Mouse (Mus musculus) ES-E14 (cell line): ENCODE measurements at regions not wholly inside any gene's neighbourhood (a gene's known extent, or its start where the extent isn't known, plus 50 kb on each side); places are given as distances from the start of the nearest gene placed in this dataset.

Source experiments
- CHD2 ChIP-seq: IDR thresholded peaks from 2 replicates; pipeline ENCODE4 v1.6.1; 2014; ENCODE audit warnings: mild to moderate bottlenecking, low read depth, low read length, inconsistent platforms
- HCFC1 ChIP-seq: IDR thresholded peaks from 2 replicates; pipeline ENCODE4 v1.6.1; 2012; ENCODE audit warnings: low read length, inconsistent platforms, borderline replicate concordance; ENCODE audit not compliant: insufficient read depth
- MAFK ChIP-seq: IDR thresholded peaks from 2 replicates; pipeline ENCODE4 v1.6.1; 2014; ENCODE audit warnings: mild to moderate bottlenecking, low read depth, low read length, inconsistent platforms; ENCODE audit not compliant: insufficient read depth
- ZC3H11A ChIP-seq: IDR thresholded peaks from 2 replicates; pipeline ENCODE4 v1.6.1; 2012; ENCODE audit warnings: low read depth, mild to moderate bottlenecking, inconsistent platforms, low read length, borderline replicate concordance
- ZNF384 ChIP-seq: IDR thresholded peaks from 2 replicates; pipeline ENCODE4 v1.6.1; 2012; ENCODE audit warnings: low read depth, low read length, inconsistent platforms

DNA sequence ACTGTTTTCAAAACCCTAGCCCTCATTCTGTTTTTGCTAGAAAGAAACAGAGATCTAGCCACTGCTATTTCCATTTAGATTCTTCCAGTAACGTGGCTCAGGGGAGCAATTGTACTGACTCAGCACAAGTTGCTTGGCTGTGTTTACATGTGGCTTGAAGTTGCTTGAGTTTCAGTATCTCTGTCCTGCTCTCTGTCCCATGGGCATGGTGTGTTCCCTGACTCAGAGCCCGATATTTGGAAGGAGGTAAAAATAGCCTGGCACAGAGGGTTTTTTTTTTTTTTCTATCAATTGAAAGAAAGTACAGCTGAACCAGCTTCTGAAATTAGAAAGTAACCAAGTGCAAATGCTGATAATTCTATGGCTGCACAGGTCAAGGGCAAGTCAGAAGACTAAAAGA lies 834.8 kb downstream of the Cdh11 start:
- TF ChIP-seq MAFK (peak; percentile 54; the same call in 1 of the 2 replicates), ZNF384 (no peak), ZC3H11A (no peak), CHD2 (no peak), HCFC1 (no peak)
